Mouse (Mus musculus): ENCODE results near the gene Olfr263. TPM values are rescaled to one million over a fixed set of nuclear protein-coding genes. Genes with fewer than 3 reads are reported as not detected.

The Olfr263 gene
- total RNA-seq, 2 experiments from 2014 or later: not detected

DNA sequence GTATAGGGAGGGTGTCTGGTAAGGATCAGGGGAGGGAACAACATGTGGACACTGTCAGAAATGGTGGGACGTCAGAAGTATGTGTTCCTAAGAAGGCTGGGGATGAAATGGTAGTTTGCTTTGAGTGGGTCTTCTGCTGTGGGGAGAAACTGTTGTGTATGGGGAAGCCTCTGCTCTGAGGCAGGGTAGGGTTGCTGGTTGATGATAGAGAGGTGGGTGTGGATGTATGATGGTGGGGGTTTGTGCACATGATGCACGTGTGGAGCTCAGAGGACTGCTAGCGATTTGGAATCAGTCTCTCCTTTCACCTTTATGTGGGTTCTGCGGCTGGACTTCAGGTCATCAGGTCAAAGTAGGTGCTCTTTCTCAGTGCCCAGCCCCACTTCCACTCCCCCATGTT is 56.1 kb downstream of the Olfr263 start:
- no peak for DNase-seq (ENCODE audit: low spot score in 2 of 2)
- Histone ChIP-seq H3K27ac (no peak overlapping the region), H3K4me3 (no peak overlapping the region)
- TF ChIP-seq CTCF (conservative IDR thresholded peaks at IDR 0.05): no peak

Other genes starting within 250 kb of the Olfr263 start
- not detected for gene Olfr1370, start 54.7 kb upstream of the Olfr263 start, total RNA-seq (2021)
- not detected for gene Olfr1369-ps1, start 18.2 kb upstream of the Olfr263 start, total RNA-seq (2021)
- not detected for gene Olfr1368, start 16.2 kb downstream of the Olfr263 start, total RNA-seq (2021)
- gene Trim27, start 49.8 kb downstream of the Olfr263 start, total RNA-seq (2021): 10 to 100 TPM; 38.7 to 39.9 TPM
- gene Gpx5, start 163.1 kb downstream of the Olfr263 start, total RNA-seq (2021): not detected
- gene Gpx6, start 182.5 kb downstream of the Olfr263 start, total RNA-seq (2021): not detected
- not detected for gene Olfr1367, start 217.3 kb downstream of the Olfr263 start, total RNA-seq (2021)
- gene Zscan12, start 233.2 kb downstream of the Olfr263 start, total RNA-seq (2021): 1 to 10 TPM; 9.4 to 10.0 TPM

Measured in layer of hippocampus, adult 2 months (tissue).